Mouse (Mus musculus) heart, postnatal 36 days (tissue): ENCODE data around the gene Scn11a. TPM values are rescaled to one million over a fixed set of nuclear protein-coding genes. Genes with fewer than 3 reads are reported as not detected.

Source experiments
- DNase-seq, 2 experiments: peaks; one replicate each; pipeline ENCODE4 v3.0.0; 2021 to 2022
- intact Hi-C: fragments of 180-260 bp; cut with DNase I; formaldehyde crosslinking; loops from one replicate; pipeline ENCODE4 v1.15.1; 2025
- total RNA-seq, 2 experiments: library from RNA; stranded (reverse); gene quantifications; 2 replicates each; pipeline ENCODE4 v1.2.3; 2021

Scn11a gene
- total RNA-seq, 2 experiments from 2014 or later = 0.05 TPM; not detected in 1

DNA sequence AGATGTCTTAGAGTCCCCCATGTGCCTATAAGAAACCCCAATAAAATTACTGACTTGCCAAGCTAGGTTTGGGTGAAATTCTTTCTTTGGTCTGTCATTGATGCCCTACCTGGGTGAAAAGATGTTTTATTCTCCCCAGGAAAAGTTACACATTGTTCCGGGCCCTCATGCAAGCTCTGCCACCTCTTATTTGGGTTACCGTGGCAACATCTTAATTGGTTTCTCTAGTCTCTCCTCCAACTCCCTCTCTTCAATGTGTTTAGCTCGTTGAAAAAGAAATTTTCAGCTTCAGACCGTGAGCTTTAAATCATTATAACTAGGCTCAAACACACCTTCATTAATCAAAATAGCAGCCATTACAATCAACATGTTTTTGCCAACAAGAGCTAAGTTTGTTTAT is 28.5 kb downstream of the Scn11a start:
- intact Hi-C loops = no loop called here
- DNase-seq = no peak

DNA sequence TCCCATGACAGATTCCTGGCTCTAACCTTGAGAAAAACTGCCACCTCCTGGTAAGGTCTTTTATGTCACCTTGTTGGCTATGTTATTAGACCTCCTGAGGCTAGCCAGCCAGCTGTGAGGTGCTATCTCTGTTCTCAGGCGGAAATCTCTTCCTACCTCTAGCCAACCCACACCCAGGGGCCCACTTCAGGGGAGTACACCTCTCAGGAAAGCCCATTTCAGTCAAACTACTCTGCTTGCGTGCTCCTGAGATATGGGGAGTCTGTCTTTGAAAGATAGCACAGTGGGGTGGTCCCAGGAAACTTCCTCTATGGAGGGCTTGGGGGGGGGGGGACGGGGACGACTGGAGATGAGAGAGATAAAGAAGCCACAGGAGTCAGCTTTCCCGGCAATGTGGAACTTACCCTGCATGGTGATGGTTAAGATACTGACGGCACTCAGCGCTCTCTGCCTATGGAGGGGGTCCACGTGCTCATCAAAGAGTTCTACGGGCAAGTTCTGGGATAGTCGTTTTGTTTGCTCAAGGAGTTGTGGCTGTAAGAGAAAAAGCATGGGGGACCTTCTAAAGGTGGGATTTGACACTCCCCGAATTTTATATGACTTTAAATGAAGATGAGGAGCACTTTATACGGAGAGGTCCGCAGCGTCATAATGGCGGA is 29.9 kb downstream of the Scn11a start:
- no peak for DNase-seq
- intact Hi-C loops = no loop called here

- intact Hi-C loops = loop anchor here (5.0 kb wide), 1 partner anchor 98 kb away; the partner anchor contains the start of gene Wdr48
- peak in 1 of 2 experiments; percentile 5 for DNase-seq
Measured at GRCm38 (mm10) chr9:119794470-119794869, 30.8 kb downstream of the Scn11a start.

- peak in 1 of 2 experiments; percentile 11 for DNase-seq
- intact Hi-C loops = loop anchor here (5.0 kb wide), 1 partner anchor 100 kb away; the partner anchor contains the start of gene Wdr48
Measured at GRCm38 (mm10) chr9:119792505-119792904, 32.8 kb downstream of the Scn11a start.

GRCm38 (mm10) chr9:119780901-119781300 is 44.4 kb downstream of the Scn11a start:
- intact Hi-C loops = no loop called here
- no peak for DNase-seq

DNA sequence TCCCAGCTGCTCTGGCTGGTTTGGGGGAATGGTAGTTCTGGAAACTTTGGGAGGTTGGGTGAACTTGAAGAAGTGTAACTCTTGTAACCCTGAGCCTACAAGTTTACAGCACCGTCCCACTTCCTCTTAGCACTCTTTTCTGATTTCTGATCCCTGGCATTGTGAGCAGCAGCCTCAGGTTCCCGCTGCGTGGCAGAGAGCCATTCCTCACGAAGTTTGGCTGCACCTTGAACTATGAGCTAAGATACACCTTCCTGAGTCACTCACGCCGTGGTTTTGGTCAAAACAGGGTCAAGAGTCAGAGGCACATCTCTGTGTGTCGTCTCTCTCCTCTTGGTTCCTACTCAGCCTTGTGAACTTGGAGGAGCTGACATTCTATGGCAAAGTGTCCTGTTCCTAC is 48.6 kb downstream of the Scn11a start:
- intact Hi-C loops = no loop called here
- no peak for DNase-seq

DNA sequence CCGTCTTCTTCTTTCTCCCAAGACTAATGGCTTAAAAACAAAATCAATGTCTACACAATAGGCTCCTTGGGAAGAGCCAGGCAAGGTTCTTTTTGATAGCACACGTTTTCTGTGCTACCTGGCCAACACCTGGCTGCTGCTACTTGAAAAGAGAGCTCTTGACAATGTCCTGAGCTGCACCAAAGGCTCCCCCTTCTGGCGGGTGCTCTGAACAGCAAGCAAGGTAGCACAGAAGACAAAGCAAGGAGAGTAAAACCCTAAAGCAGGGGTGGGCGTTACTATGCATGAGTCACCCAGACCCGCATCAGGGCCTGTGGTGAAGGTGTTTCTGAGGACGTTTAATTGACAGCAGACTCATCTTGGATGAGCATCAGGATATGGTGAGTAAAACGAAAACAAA is 56.7 kb downstream of the Scn11a start:
- peak; percentile 10 to 13 for DNase-seq
- intact Hi-C loops = loop anchor here (5.0 kb wide), 1 partner anchor 306 kb away; no protein-coding TSS in a partner anchor

DNA sequence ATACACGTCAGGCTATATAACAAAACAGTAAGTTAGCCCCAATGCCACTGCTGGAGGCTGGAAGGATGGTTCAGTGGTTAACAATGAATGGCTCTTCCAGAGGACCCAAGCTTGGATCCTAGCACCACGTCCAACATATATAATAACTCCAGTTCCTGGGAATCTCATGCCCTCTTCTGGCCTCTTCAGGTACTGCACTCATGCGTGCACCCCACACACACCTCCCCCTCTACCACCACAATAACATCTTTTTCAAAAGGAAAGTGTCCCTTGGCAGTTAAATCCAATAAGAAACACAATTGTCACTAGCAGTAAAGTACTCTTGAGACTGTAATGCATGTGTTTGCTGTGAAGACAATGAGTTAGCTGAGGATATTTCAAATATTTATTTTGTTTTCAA is 65.0 kb downstream of the Scn11a start:
- intact Hi-C loops = no loop called here
- no peak for DNase-seq

DNA sequence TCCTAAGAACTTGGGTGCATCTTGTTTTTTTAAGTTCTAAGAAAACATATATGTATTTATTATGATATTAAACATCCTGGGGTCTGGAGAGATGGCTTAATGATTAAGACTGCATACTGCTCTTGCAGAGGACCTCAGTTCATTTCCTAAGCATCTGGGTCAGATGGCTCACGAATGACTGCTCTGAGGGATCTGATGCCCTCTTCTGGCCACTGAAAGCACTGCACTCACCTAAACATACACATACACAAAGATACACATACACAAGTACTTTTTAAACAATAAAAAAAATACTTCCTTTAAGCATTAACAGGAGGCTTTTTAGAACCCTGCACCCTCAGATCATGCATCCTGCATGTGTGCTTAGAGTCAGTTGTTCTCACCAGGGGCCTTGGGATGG is 65.8 kb downstream of the Scn11a start:
- no peak for DNase-seq
- intact Hi-C loops = no loop called here

- DNase-seq = peak; percentile 3 to 9
- intact Hi-C loops = loop anchor here (1.0 to 5.0 kb wide), 4 partner anchors 89 to 291 kb away; no protein-coding TSS in a partner anchor
Measured at GRCm38 (mm10) chr9:119751507-119751906, 73.7 kb downstream of the Scn11a start.

DNA sequence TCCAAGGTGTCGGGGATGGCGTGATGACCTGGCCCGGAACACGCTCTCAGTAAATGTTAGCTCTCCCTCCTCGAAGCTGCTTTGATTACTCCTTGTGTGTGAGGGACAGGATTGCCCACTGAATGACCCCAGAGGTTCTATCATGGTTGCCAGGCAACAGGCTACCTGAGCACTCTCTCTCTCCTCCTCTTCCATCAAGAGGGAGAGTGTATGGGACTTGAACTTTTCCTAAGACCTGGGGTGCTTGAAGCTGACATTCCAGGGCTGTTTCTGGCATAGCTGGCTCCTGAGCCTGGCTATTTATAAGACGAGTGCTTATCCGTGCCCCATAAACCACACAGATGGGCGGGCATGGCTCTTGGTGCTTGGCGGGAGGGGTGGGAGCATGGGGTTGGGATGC is 76.1 kb downstream of the Scn11a start:
- intact Hi-C loops = no loop called here
- DNase-seq = no peak

GRCm38 (mm10) chr9:119743900-119744299 is 81.4 kb downstream of the Scn11a start:
- no peak for DNase-seq
- intact Hi-C loops = no loop called here

GRCm38 (mm10) chr9:119743312-119743711 is 81.9 kb downstream of the Scn11a start:
- intact Hi-C loops = no loop called here
- no peak for DNase-seq

GRCm38 (mm10) chr9:119741101-119741786 is 84.0 kb downstream of the Scn11a start:
- no peak for DNase-seq
- intact Hi-C loops = no loop called here

GRCm38 (mm10) chr9:119728412-119729097 is 96.7 kb downstream of the Scn11a start:
- DNase-seq = no peak
- intact Hi-C loops = no loop called here

GRCm38 (mm10) chr9:119726990-119727389 is 98.3 kb downstream of the Scn11a start:
- intact Hi-C loops = no loop called here
- DNase-seq = no peak

GRCm38 (mm10) chr9:119725293-119725862 is 99.9 kb downstream of the Scn11a start:
- DNase-seq = no peak
- intact Hi-C loops = no loop called here

- DNase-seq = no peak
- intact Hi-C loops = no loop called here
Measured at GRCm38 (mm10) chr9:119719222-119719621, 106.0 kb downstream of the Scn11a start, which contains the start of gene Scn10a. Gene Scn10a, minus strand, starts transcription at chr9:119719322.

- DNase-seq = peak; percentile 37 to 42
- intact Hi-C loops = no loop called here
Measured at GRCm38 (mm10) chr9:119706700-119707099, 118.6 kb downstream of the Scn11a start.
